In genomic region chr4:67887954-67888353, GRCm38 (mm10) we compare ENCODE assay signal across 16 mouse cellular contexts.
A peak's percentile ranks its signal among the peaks of the same experiment; 100 is the strongest.
DNase-seq lines count a peak whose midpoint lies in the region; ATAC-seq lines count a peak whose summit lies in the region.
"Had no signal": no experiment of that assay in that cellular context is flagged by ENCODE, and none has a peak within 500 bp of the region (broad histone marks: within the 10 kb centered on the region; RNA-seq: fewer than 3 reads in every experiment).

No protein-coding gene starts in this region.

- DNase-seq in cerebellum, adult 11 months, result peak; percentile 60
- peak; percentile 70 to 81 for DNase-seq in cerebellum, adult 18-20 months
- DNase-seq in cerebellum, adult 9-11 months, result peak; percentile 85
- peak; percentile 47 to 70 for DNase-seq in cerebellum, postnatal 36 days
- DNase-seq in kidney, adult 8-10 months, result no peak
- DNase-seq in natural killer cell, adult 2 months (ENCODE audit: low spot score in 2 of 2), result no peak
- DNase-seq: adrenal gland, adult 2 months; adrenal gland, postnatal 25 days; embryo, embryonic 11 days; gastrocnemius, postnatal 10 days; heart, adult 18-20 months; heart, postnatal 10 days; kidney, adult 2 months had no signal

- no peak for ATAC-seq in monocyte, adult 5-6 weeks (replicated peaks; ENCODE audit: insufficient number of reproducible peaks, low FRiP score, low TSS enrichment, poor library complexity, severe bottlenecking)
- ATAC-seq: forebrain, embryonic 14.5 days; intestine, embryonic 15.5 days had no signal

Comparison
In these comparisons a context has a peak if more than half of its experiments do, and no peak if none do; other contexts are left out.
1. DNase-seq: peak in cerebellum, adult 11 months (single experiment), cerebellum, adult 18-20 months (2 of 2), cerebellum, adult 9-11 months (single experiment) and cerebellum, postnatal 36 days (2 of 2); none in kidney, adult 8-10 months (0 of 2) and natural killer cell, adult 2 months (0 of 2).